Mouse (Mus musculus) liver, embryonic 16.5 days (tissue): ENCODE data around the gene Ambn. TPM values are rescaled to one million over a fixed set of nuclear protein-coding genes. Genes with fewer than 3 reads are reported as not detected.
"Not testable (repeated sequence)": the region's sequence is repeated elsewhere in the genome, so short reads cannot be mapped to it uniquely, and the experiment has no call there.

Experiments
- ATAC-seq: fragments of 200-750 bp; cut with Nextera tagmentation; 2 replicates; pipeline ENCODE4 v1.8.0; 2017; ENCODE audit warnings: low read depth, mild to moderate bottlenecking, moderate number of reproducible peaks, moderate library complexity
- H3K27ac ChIP-seq: fragments of 300-500 bp; sonication (generic); 2 replicates; pipeline ENCODE4 v1.5.1; 2014; ENCODE audit warnings: mild to moderate bottlenecking, low read length
- H3K27me3 ChIP-seq: fragments of 300-500 bp; sonication (generic); 2 replicates; pipeline ENCODE4 v1.6.1; 2014; ENCODE audit warnings: low read depth, low read length, mixed read lengths; ENCODE audit not compliant: control insufficient read depth, insufficient read depth
- H3K36me3 ChIP-seq: fragments of 300-500 bp; sonication (generic); 2 replicates; pipeline ENCODE4 v1.6.1; 2014; ENCODE audit warnings: mild to moderate bottlenecking; ENCODE audit not compliant: control insufficient read depth, insufficient read depth
- H3K4me1 ChIP-seq: fragments of 300-500 bp; sonication (generic); 2 replicates; pipeline ENCODE4 v1.6.1; 2014; ENCODE audit warnings: low read depth, low read length, mixed read lengths; ENCODE audit not compliant: control insufficient read depth
- H3K4me2 ChIP-seq: fragments of 300-500 bp; sonication (generic); 2 replicates; pipeline ENCODE4 v1.6.1; 2014; ENCODE audit warnings: low read depth, low read length, mixed read lengths
- H3K4me3 ChIP-seq: fragments of 300-500 bp; sonication (generic); 2 replicates; pipeline ENCODE4 v1.5.1; 2014; ENCODE audit warnings: low read depth, mild to moderate bottlenecking, low read length
- H3K9ac ChIP-seq: fragments of 300-500 bp; sonication (generic); 2 replicates; pipeline ENCODE4 v1.6.1; 2014; ENCODE audit warnings: low read depth, low read length
- H3K9me3 ChIP-seq: fragments of 300-500 bp; sonication (generic); replicated peaks from 2 replicates; pipeline ENCODE4 v1.6.1; 2016; ENCODE audit warnings: low read length; ENCODE audit not compliant: control insufficient read depth
- WGBS: fragments of 180-500 bp; shearing (Covaris S2); extraction: QIAGEN DNeasy Blood & Tissue Kit; methylation state at CpG from one replicate; pipeline ENCODE4 v1.1.7; 2014; ENCODE audit not compliant: insufficient replicate concordance; 5-methylcytosine and 5-hydroxymethylcytosine counted together
- polyA plus RNA-seq: library from polyadenylated mRNA; unstranded; fragments of >200 nt; fragmentation: Nextera tagmentation; extraction: Ambion mirVana; gene quantifications from 2 replicates; pipeline ENCODE4 v1.2.1, GENCODE M21; 2015

Ambn gene
- polyA plus RNA-seq, result not detected in 2 replicates

GRCm38 (mm10) chr5:88455691-88456090 is at the start of gene Ambn:
TSS of gene Ambn (plus strand) at chr5:88455991.
- no peak for ATAC-seq

GRCm38 (mm10) chr5:88420319-88421065 is 35.3 kb upstream of the Ambn start:
- Histone ChIP-seq H3K36me3 (no peaks in the 10 kb centered on the region), H3K4me1 (no peaks in the 10 kb centered on the region), H3K9me3 (no peaks in the 10 kb centered on the region), H3K4me2 (no peak overlapping the region), H3K9ac (no peak overlapping the region), H3K27me3 (no peaks in the 10 kb centered on the region), H3K4me3 (no peak overlapping the region), H3K27ac (no peak overlapping the region)
- no peak for ATAC-seq
- WGBS, result 57% methylated on average over 8 of the region's 8 CpGs

More at GRCm38 (mm10) chr5:88455691-88456090, at the start of gene Ambn:
- H3K27ac ChIP-seq, result no peak within 1 kb of the TSS
- no peaks in the 10 kb centered on the region for H3K27me3 ChIP-seq
- no peak within 1 kb of the TSS for H3K4me3 ChIP-seq
- H3K9me3 ChIP-seq, result no peaks in the 10 kb centered on the region
- H3K4me2 ChIP-seq, result no peak within 1 kb of the TSS
- no peak within 1 kb of the TSS for H3K9ac ChIP-seq
- no peaks in the 10 kb centered on the region for H3K36me3 ChIP-seq
- no peaks in the 10 kb centered on the region for H3K4me1 ChIP-seq
- WGBS, result 67% methylated on average over 3 of the region's 3 CpGs

- not testable (repeated sequence) for H3K36me3 ChIP-seq, ATAC-seq, H3K9ac ChIP-seq, H3K27ac ChIP-seq, H3K4me3 ChIP-seq, H3K9me3 ChIP-seq, H3K4me2 ChIP-seq, H3K27me3 ChIP-seq, H3K4me1 ChIP-seq
- WGBS, result 42% methylated on average over 2 of the region's 2 CpGs
Measured at GRCm38 (mm10) chr5:88424892-88425291, 30.9 kb upstream of the Ambn start.

- 41% methylated on average over 1 of the region's 1 CpGs for WGBS
- no peaks in the 10 kb centered on the region for H3K36me3 ChIP-seq
- no peaks in the 10 kb centered on the region for H3K9me3 ChIP-seq
- ATAC-seq, result no peak
- H3K4me3 ChIP-seq, result no peak overlapping the region
- no peak overlapping the region for H3K4me2 ChIP-seq
- H3K27ac ChIP-seq, result no peak overlapping the region
- H3K27me3 ChIP-seq, result no peaks in the 10 kb centered on the region
- no peaks in the 10 kb centered on the region for H3K4me1 ChIP-seq
- no peak overlapping the region for H3K9ac ChIP-seq
Measured at GRCm38 (mm10) chr5:88426753-88427152, 29.0 kb upstream of the Ambn start.

- H3K9ac ChIP-seq, result no peak overlapping the region
Measured at GRCm38 (mm10) chr5:88467471-88467870, 11.7 kb downstream of the Ambn start.

GRCm38 (mm10) chr5:88468807-88469704 is 13.3 kb downstream of the Ambn start:
- no peaks in the 10 kb centered on the region for H3K27me3 ChIP-seq
- H3K9me3 ChIP-seq, result no peaks in the 10 kb centered on the region
- H3K9ac ChIP-seq, result no peak overlapping the region
- 66% methylated on average over 4 of the region's 4 CpGs for WGBS
- no peaks in the 10 kb centered on the region for H3K36me3 ChIP-seq
- no peak overlapping the region for H3K27ac ChIP-seq
- no peak for ATAC-seq
- H3K4me1 ChIP-seq, result no peaks in the 10 kb centered on the region
- H3K4me2 ChIP-seq, result no peak overlapping the region
- no peak overlapping the region for H3K4me3 ChIP-seq

More at GRCm38 (mm10) chr5:88467471-88467870, 11.7 kb downstream of the Ambn start:
- Histone ChIP-seq H3K4me3 (no peak overlapping the region), H3K27me3 (no peaks in the 10 kb centered on the region), H3K9me3 (no peaks in the 10 kb centered on the region), H3K4me2 (no peak overlapping the region), H3K36me3 (no peaks in the 10 kb centered on the region), H3K27ac (no peak overlapping the region), H3K4me1 (no peaks in the 10 kb centered on the region)
- no peak for ATAC-seq
- 47% methylated on average over 2 of the region's 2 CpGs for WGBS

- H3K36me3 ChIP-seq, result no peaks in the 10 kb centered on the region
- H3K4me2 ChIP-seq, result no peak within 1 kb of the TSS
- no peaks in the 10 kb centered on the region for H3K4me1 ChIP-seq
- H3K27ac ChIP-seq, result no peak within 1 kb of the TSS
- H3K9ac ChIP-seq, result no peak within 1 kb of the TSS
- no peaks in the 10 kb centered on the region for H3K9me3 ChIP-seq
- ATAC-seq, result no peak
- H3K4me3 ChIP-seq, result no peak within 1 kb of the TSS
- H3K27me3 ChIP-seq, result no peaks in the 10 kb centered on the region
Measured at GRCm38 (mm10) chr5:88487675-88488074, 31.9 kb downstream of the Ambn start, which contains the start of gene Enam. TSS of gene Enam (plus strand) at chr5:88487975.

GRCm38 (mm10) chr5:88489004-88489403 is 33.2 kb downstream of the Ambn start:
- Histone ChIP-seq H3K27ac (no peak overlapping the region), H3K9ac (no peak overlapping the region), H3K36me3 (no peaks in the 10 kb centered on the region), H3K4me3 (no peak overlapping the region), H3K9me3 (no peaks in the 10 kb centered on the region), H3K4me1 (no peaks in the 10 kb centered on the region), H3K27me3 (no peaks in the 10 kb centered on the region), H3K4me2 (no peak overlapping the region)
- WGBS, result 24% methylated on average over 2 of the region's 2 CpGs
- ATAC-seq, result no peak

- H3K27me3 ChIP-seq, result no peaks in the 10 kb centered on the region
- 62% methylated on average over 5 of the region's 5 CpGs for WGBS
- H3K4me1 ChIP-seq, result no peaks in the 10 kb centered on the region
- no peak for ATAC-seq
- no peaks in the 10 kb centered on the region for H3K36me3 ChIP-seq
- H3K27ac ChIP-seq, result no peak overlapping the region
- H3K4me2 ChIP-seq, result no peak overlapping the region
- no peak overlapping the region for H3K9ac ChIP-seq
- H3K4me3 ChIP-seq, result no peak overlapping the region
- no peaks in the 10 kb centered on the region for H3K9me3 ChIP-seq
Measured at GRCm38 (mm10) chr5:88491111-88491510, 35.3 kb downstream of the Ambn start.
